Mouse (Mus musculus) erythroblast, embryonic 14.5 days (primary cell): Measurements from ENCODE around the gene Pard3.

Source experiments
- GATA1 ChIP-seq: IDR thresholded peaks from 2 replicates; pipeline ENCODE4 v1.6.1; 2012; ENCODE audit warnings: low read length, inconsistent platforms, mixed read lengths
- TAL1 ChIP-seq: IDR thresholded peaks from 3 replicates; pipeline ENCODE4 v1.6.1; 2012; ENCODE audit warnings: low read length, inconsistent platforms, mixed read lengths

DNA sequence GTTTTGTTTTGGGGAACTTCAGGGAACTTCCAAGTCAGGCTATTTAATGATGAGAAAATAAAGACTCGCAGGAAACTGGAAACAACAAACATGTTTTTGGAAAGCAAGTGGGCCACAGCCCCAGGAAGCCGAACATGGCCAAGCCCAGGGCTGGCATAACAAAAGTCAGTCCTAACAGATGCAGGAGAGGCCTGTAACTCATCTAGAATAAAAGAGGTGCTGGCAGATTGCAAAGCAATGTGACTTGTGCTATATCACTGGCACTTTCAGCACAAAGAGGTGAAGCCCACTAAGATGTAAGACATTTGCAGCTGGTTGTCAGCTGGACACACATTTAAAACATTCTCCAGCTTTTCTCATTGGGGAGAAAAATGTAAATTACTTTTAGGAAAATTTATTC lies 553.0 kb downstream of the Pard3 start:
- no peak for TF ChIP-seq GATA1
- TF ChIP-seq TAL1 = no peak
